Mouse (Mus musculus) adrenal gland, adult 18-20 months (tissue): Measurements from ENCODE around the gene Tesk2. TPM values are rescaled to one million over a fixed set of nuclear protein-coding genes. Genes with fewer than 3 reads are reported as not detected.

Experiments
- DNase-seq, 2 experiments: peaks; one replicate each; pipeline ENCODE4 v3.0.0; 2021 to 2022; ENCODE audit warnings: low spot score in 2 of 2
- total RNA-seq, 2 experiments: library from RNA; stranded (reverse); gene quantifications; 1 replicate in 1 of 2; 2 replicates in 1 of 2; pipeline ENCODE4 v1.2.3; 2021

Gene Tesk2
- total RNA-seq, 2 experiments from 2014 or later, result 2.6 to 2.7 TPM

GRCm38 (mm10) chr4:116710154-116710553 lies 10.6 kb upstream of the Tesk2 start:
- no peak for DNase-seq

DNA sequence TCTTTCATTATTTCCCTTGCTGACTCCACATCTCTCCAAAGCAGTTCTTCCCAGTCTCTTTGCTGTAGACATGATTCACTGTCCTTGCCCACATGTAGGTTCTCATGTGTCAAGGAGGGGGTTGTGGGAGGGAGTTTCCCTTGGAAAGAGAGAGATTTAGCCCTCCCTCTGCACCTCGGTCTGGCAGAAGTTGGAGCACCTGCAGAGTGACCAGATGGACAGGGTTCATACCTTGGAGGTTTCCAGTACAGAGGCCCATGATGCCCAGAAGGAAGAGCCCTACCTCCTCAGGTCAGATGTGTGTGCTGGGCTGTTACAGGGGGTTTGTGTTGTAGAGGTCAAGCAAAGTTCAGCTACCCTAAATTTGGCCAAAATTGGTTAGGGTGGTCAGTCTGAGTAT lies 8.2 kb upstream of the Tesk2 start:
- no peak for DNase-seq

GRCm38 (mm10) chr4:116719396-116719795 lies 1.4 kb upstream of the Tesk2 start:
- peak; percentile 61 to 66 for DNase-seq

DNA sequence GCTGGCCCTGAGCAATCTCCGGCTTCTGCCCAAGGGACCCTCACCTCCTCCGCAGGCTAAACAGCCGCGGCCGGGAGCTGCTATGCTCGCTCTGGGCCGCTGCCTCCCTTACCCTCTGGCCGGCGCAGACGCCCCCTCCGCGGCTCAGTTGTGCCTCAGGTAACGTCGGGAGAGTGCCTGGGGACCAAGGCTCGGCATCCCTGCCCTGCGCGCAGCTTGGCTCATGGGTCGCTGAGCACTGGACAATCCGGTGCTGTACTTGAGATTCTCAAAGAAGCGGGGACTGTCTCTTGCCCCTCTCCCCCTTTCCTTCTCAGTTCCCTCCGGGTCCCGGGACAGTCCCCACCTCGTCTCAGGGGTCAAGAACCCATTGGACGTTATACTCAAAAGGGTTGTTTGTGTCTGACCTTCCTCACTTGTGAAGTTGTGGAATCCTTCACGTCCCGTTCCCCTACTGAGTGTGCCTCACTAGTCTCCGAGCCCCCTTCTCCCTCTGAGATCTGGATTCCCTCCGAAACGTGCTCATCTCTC lies 415 bp downstream of the Tesk2 start:
- DNase-seq, result no peak

GRCm38 (mm10) chr4:116722230-116722629 lies 1.5 kb downstream of the Tesk2 start:
- no peak for DNase-seq

DNA sequence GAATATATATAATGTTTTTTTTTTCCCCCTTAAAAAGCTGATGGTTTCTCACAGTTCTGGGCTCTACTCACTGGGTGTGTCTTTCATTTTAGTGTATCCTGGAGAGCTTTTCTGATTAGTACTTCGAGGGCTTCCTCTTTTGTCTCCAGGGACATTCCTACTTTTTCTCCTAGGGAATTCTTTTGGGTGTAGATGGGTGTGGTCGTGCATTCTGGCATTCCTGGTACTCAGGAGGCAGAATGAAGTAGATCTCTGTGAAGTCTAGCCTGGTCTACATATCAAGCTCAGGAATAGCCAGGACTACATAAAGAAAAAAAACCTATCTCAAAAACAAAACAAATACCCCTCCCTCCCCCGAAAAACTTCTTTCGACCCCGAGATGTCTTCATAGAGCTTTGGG lies 4.7 kb downstream of the Tesk2 start:
- no peak for DNase-seq

DNA sequence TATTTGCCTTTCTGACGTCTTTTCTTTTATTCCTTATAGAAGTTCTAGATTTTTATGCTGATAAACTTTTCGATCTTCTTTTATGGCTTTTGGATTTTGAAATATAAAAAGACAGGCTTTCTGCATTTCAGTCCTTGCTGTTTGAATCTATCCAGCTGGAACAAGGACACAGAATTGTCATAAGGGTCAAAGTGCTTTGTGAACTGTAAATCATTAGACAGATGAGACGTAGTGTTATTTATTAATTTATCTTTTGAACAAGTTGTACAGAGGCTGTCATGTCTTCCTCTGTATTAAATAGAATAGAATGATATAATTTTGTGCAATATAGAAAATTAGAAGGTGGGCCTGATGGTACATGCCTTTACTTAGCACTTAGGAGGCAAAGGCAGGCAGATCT lies 6.7 kb downstream of the Tesk2 start:
- DNase-seq, result no peak

GRCm38 (mm10) chr4:116729532-116729931 lies 8.8 kb downstream of the Tesk2 start:
- no peak for DNase-seq

GRCm38 (mm10) chr4:116731077-116731476 lies 10.3 kb downstream of the Tesk2 start:
- no peak for DNase-seq

DNA sequence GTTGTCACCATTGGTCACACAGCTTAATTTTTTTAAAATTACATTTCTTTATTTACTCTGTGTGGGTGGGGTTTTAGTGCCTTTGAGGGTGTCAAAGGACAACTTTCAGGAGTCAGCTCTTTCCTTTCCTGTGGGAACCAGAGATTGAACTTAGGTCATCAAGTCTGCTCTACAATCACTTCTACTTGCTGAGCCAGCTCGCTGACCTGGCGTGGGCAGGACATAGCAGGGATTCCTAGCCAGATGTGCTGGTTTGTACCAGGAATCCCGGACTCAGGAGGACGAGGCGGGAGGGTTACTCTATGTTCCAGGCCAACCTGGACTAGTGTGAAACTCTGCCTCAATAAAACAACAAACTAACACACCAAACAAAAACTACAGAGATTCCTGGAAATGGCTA lies 11.6 kb downstream of the Tesk2 start:
- no peak for DNase-seq

GRCm38 (mm10) chr4:116734996-116735395 lies 14.2 kb downstream of the Tesk2 start:
- DNase-seq, result no peak

DNA sequence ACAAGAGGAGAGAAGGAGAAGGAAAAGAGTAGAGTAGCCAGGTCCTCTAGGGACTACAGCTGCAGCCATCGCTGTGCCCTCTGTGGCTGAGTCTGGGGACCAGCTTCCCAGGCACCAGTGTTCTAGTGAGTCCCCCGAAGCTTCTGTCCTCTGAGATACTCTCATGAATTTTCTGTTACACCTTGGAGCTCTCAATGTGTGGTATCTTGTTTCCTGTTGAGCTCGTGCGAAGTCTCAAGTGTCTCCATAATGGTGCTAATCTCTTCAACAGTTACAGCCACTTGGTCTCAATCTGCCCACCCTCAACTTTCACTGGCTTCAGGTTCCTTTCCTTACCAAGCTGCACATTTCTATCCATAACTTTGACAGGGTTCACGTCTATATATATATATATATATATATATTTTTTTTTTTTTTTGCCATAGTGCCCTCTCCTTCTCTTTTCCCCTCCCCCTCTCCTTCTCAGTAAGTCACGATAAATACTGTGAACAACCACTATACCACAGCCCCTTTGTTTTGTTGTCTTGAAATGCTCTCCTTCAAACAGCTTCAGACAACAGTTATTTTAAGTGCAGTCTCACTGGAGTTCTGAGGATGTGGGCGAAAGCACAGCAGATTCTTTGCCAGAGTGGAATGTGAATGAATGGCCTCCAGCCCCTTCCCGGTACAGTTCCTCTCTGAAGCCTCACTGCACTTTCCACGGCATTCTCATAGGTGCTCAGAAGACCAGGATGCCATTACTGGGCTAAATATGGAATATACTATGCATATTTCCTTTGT lies 18.4 kb downstream of the Tesk2 start:
- DNase-seq, result no peak

GRCm38 (mm10) chr4:116749750-116750149 lies 29.0 kb downstream of the Tesk2 start:
- DNase-seq, result no peak

DNA sequence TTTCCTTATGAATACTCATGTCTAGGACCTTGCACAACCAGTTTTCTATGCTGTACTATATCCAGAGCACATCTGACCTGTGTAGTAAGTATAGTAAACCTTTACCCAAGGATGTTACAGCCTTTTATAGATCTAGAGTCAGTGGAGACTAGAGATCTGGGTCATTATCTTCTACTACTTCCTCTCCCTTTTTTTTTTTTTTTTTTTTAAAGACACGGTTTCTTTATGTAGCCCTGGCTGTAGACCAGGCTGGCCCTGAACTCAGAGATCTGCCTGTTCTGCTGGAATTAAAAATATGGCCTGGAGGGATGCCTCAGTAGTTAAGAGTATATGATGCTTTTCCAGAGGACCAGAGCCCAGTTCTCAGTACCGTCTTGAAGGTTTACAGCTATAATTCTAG lies 41.2 kb downstream of the Tesk2 start:
- DNase-seq, result no peak

- no peak for DNase-seq
Measured at GRCm38 (mm10) chr4:116764001-116764400, 43.3 kb downstream of the Tesk2 start.

DNA sequence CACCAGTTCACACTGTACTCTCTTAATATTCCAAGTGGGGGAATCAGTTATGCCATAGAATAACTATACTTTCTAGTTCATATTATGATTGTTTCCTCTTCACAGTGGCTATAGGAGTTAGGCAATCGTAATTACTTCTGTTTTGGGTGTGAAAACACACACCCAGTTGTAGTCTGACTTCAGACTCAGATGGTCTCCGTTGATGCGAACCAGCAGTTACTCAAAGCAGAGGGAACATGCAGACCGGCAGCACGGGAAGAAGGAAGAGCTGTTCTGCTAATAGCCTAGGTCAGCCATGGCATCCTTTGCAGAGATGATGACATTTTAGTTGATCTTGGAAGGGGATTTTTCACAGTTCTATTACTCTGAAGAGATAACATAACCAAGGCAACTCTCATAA lies 47.8 kb downstream of the Tesk2 start:
- DNase-seq, result no peak

GRCm38 (mm10) chr4:116769060-116769459 lies 48.3 kb downstream of the Tesk2 start:
- no peak for DNase-seq

GRCm38 (mm10) chr4:116776391-116776790 lies 55.6 kb downstream of the Tesk2 start:
- no peak for DNase-seq

- DNase-seq, result no peak
Measured at GRCm38 (mm10) chr4:116777079-116777478, 56.3 kb downstream of the Tesk2 start.

DNA sequence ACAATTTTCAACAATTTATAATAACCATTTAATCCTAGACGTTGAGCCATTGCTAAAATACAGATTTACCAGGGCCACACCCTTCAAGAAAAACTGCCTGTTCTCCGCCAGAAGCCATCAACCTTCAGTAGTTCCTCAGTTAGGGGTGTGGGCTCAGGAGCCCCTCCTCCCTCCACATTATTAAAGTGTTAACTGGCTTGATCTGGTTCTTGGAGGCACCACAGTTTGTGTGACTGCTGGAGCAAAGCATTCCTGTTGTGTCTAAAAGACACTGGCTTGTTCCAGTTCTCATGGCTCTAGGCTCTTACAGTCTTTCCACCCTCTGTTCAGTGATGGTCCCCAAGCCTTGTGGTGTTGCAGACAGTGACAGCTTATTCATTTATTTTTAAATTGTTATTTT lies 59.8 kb downstream of the Tesk2 start:
- no peak for DNase-seq

GRCm38 (mm10) chr4:116781366-116781765 lies 60.6 kb downstream of the Tesk2 start:
- no peak for DNase-seq

GRCm38 (mm10) chr4:116782171-116782570 lies 61.4 kb downstream of the Tesk2 start:
- DNase-seq, result no peak

GRCm38 (mm10) chr4:116786587-116786986 lies 65.8 kb downstream of the Tesk2 start:
- DNase-seq, result no peak
